Comparison of ENCODE assay signal across 9 mouse cellular contexts in the genomic region with DNA sequence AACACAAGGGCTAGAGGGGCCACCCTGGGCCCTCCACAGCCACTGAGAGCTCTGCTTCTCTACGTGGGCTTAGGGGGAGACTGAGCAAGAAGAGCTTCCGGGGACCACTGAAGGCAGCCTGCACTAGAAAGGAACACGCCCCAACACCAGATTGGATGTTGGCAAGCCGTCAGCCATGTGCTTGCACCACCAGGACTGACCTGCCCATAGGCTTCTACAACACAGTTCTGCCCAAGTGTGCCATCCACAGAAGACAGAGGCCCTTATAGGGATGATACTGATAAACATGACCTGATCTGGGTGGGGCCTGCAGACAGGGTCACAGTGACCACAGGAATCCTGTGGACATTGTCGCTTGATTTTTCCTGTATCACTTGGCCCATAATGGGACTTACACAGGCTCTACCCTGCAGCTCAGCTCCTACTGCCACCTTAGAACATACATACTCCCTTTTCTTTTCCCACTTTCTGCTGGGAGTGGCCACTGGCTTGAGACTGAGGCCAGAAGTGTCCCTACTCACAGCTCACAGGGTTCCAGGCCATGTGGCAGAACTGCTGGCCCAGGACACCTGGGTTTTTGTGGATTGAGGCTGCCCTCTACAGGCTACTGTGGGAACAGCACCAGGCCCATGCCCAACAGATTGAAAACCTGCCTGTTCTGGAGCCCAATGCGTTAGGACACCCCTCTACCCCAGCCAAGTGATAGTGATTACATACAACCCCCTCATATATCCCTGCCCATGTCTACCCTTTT. TPM values are rescaled to one million over a fixed set of nuclear protein-coding genes. Genes with fewer than 3 reads are reported as not detected.
DNase-seq lines count a peak whose midpoint lies in the region; ATAC-seq lines count a peak whose summit lies in the region.
"Had no signal": no experiment of that assay in that cellular context is flagged by ENCODE, and none has a peak within 500 bp of the region (broad histone marks: within the 10 kb centered on the region; RNA-seq: fewer than 3 reads in every experiment).

No protein-coding gene starts in this region.

- peaks cover 49% of the 10 kb centered on the region for H3K4me1 ChIP-seq in heart, embryonic 11.5 days (ENCODE audit: control insufficient read depth, insufficient read depth, low read length)
- H3K4me1 ChIP-seq in intestine, embryonic 14.5 days (replicated peaks; ENCODE audit: control insufficient read depth, insufficient read depth, low read length) = peaks cover 19% of the 10 kb centered on the region; the same call in 1 of the 2 replicates

- no peak overlapping the region for H3K4me2 ChIP-seq in heart, embryonic 11.5 days
- H3K4me2 ChIP-seq in intestine, embryonic 14.5 days (ENCODE audit: low read length) = no peak overlapping the region
- H3K4me2 ChIP-seq: midbrain, embryonic 12.5 days had no signal

- no peaks in the 10 kb centered on the region; the same call in 1 of the 2 replicates for H3K27me3 ChIP-seq in heart, embryonic 11.5 days (ENCODE audit: control insufficient read depth, insufficient read depth, low read length)
- H3K27me3 ChIP-seq in intestine, embryonic 14.5 days (replicated peaks; ENCODE audit: control insufficient read depth, insufficient read depth, low read length) = peaks cover 32% of the 10 kb centered on the region

- no peaks in the 10 kb centered on the region for H3K9me3 ChIP-seq in heart, embryonic 11.5 days (replicated peaks; ENCODE audit: control insufficient read depth, low read length)
- no peaks in the 10 kb centered on the region for H3K9me3 ChIP-seq in intestine, embryonic 14.5 days (ENCODE audit: control insufficient read depth, low read length)
- H3K9me3 ChIP-seq: midbrain, embryonic 12.5 days had no signal

- H3K36me3 ChIP-seq in heart, embryonic 11.5 days (ENCODE audit: control insufficient read depth, insufficient read depth, low read length) = peaks cover 27% of the 10 kb centered on the region
- peaks cover 30% of the 10 kb centered on the region; the same call in 1 of the 2 replicates for H3K36me3 ChIP-seq in intestine, embryonic 14.5 days (ENCODE audit: control insufficient read depth, insufficient read depth, low read length)
- H3K36me3 ChIP-seq: midbrain, embryonic 12.5 days had no signal

- no peak overlapping the region for H3K27ac ChIP-seq in heart, embryonic 11.5 days (ENCODE audit: low read depth, low read length)
- H3K27ac ChIP-seq in intestine, embryonic 14.5 days (ENCODE audit: low read depth) = no peak overlapping the region
- H3K27ac ChIP-seq: midbrain, embryonic 12.5 days had no signal

- H3K4me3 ChIP-seq in heart, embryonic 11.5 days (ENCODE audit: low read depth, low read length) = no peak overlapping the region
- no peak overlapping the region for H3K4me3 ChIP-seq in intestine, embryonic 14.5 days (ENCODE audit: low read depth, low read length)
- H3K4me3 ChIP-seq: midbrain, embryonic 12.5 days had no signal

- no peak for ATAC-seq in heart, embryonic 11.5 days (replicated peaks; ENCODE audit: insufficient number of reproducible peaks, low FRiP score, low TSS enrichment)
- ATAC-seq in intestine, embryonic 14.5 days (replicated peaks; ENCODE audit: low FRiP score, low TSS enrichment, low read depth) = 0 out of 2 replicates have a peak, but pooled peaks have one; percentile 6
- ATAC-seq in megakaryocyte progenitor cell, adult 5-6 weeks (replicated peaks; ENCODE audit: poor library complexity) = peak; percentile 52

- 72% methylated on average over 6 of the region's 6 CpGs for WGBS in heart, embryonic 11.5 days (ENCODE audit: insufficient replicate concordance)
- WGBS in intestine, embryonic 14.5 days = 68% methylated on average over 6 of the region's 6 CpGs

- DNase-seq in heart, adult 11 months = peak; percentile 98
- peak; percentile 88 for DNase-seq in cerebellum, adult 8-10 months
- peak; percentile 85 to 87 for DNase-seq in frontal cortex, postnatal 36 days (ENCODE audit: low spot score in 2 of 2)
- peak; percentile 93 for DNase-seq in intestine, embryonic 14.5 days (ENCODE audit: low spot score)
- peak; percentile 63 to 87 for DNase-seq in left cerebral cortex, adult 8-10 months (ENCODE audit: low spot score in 2 of 2)
- peak; percentile 69 to 87 for DNase-seq in spleen, adult 18-20 months

- H3K9ac ChIP-seq in heart, embryonic 11.5 days (ENCODE audit: low read depth, low read length) = no peak overlapping the region; the same call in 1 of the 2 replicates
- no peak overlapping the region for H3K9ac ChIP-seq in intestine, embryonic 14.5 days (ENCODE audit: low read length)
- H3K9ac ChIP-seq: midbrain, embryonic 12.5 days had no signal

RNA-seq across cellular contexts. Expression of a gene that starts 27.6 kb away (rescaled TPM):
- not detected in 2 replicates for polyA plus RNA-seq in heart, embryonic 11.5 days (2014; fragmentation: Nextera tagmentation; extraction: Ambion mirVana)
- not detected in 2 replicates for polyA plus RNA-seq in intestine, embryonic 14.5 days (2014; fragmentation: Nextera tagmentation; extraction: Ambion mirVana)
- 10 to 100 TPM in 3 of 4 experiments, 1 to 10 TPM in 1; 8.6 to 11.3 (median 10.8) TPM for total RNA-seq in left cerebral cortex, adult 8-10 months (2022)
- not detected in 2 replicates for total RNA-seq in megakaryocyte progenitor cell, adult 5-6 weeks (2015)
- not detected in 2 replicates for total RNA-seq in megakaryocyte progenitor cell, adult 5-6 weeks (2017)
- polyA plus RNA-seq: midbrain, embryonic 12.5 days had no signal

RNA-seq across cellular contexts. Expression of a gene that starts 43.5 kb away (rescaled TPM):
- 22.2 and 26.8 TPM in 2 replicates for polyA plus RNA-seq in heart, embryonic 11.5 days (2014; fragmentation: Nextera tagmentation; extraction: Ambion mirVana)
- 37.0 and 38.6 TPM in 2 replicates for polyA plus RNA-seq in intestine, embryonic 14.5 days (2014; fragmentation: Nextera tagmentation; extraction: Ambion mirVana)
- 10 to 100 TPM; 38.8 to 41.1 (median 40.4) TPM for total RNA-seq in left cerebral cortex, adult 8-10 months (2022)
- 26.1 and 27.2 TPM in 2 replicates for total RNA-seq in megakaryocyte progenitor cell, adult 5-6 weeks (2015)
- 55.6 and 67.3 TPM in 2 replicates for total RNA-seq in megakaryocyte progenitor cell, adult 5-6 weeks (2017)

RNA-seq across cellular contexts. Expression of a gene that starts 51.0 kb away (rescaled TPM):
- 6.9 and 7.9 TPM in 2 replicates for polyA plus RNA-seq in heart, embryonic 11.5 days (2014; fragmentation: Nextera tagmentation; extraction: Ambion mirVana)
- 4.2 and 6.4 TPM in 2 replicates for polyA plus RNA-seq in intestine, embryonic 14.5 days (2014; fragmentation: Nextera tagmentation; extraction: Ambion mirVana)
- total RNA-seq in left cerebral cortex, adult 8-10 months (2022) = 10 to 100 TPM; 38.9 to 50.1 (median 44.4) TPM
- 12.2 and 21.6 TPM in 2 replicates for total RNA-seq in megakaryocyte progenitor cell, adult 5-6 weeks (2015)
- total RNA-seq in megakaryocyte progenitor cell, adult 5-6 weeks (2017) = 9.9 and 20.3 TPM in 2 replicates

Comparison
In these comparisons a context has a peak if more than half of its experiments do, and no peak if none do; other contexts are left out.
1. RNA of a gene that starts 27.6 kb away (total RNA-seq): 8.6 to 11.3 TPM in left cerebral cortex, adult 8-10 months; not detected in megakaryocyte progenitor cell, adult 5-6 weeks; every median in the first group is over 4 times any median in the second.
2. Peak in every context shown above with its lines, with median percentiles within 50 percentile points of each other: DNase-seq.